Mouse (Mus musculus): ENCODE measurements around the gene Cacna1d. TPM values are rescaled to one million over a fixed set of nuclear protein-coding genes. Genes with fewer than 3 reads are reported as not detected.

Cacna1d gene
- total and polyA plus RNA-seq, 2 experiments from 2014 or later: 6.1 to 27.6 TPM

- H3K4me1 ChIP-seq (ENCODE audit: insufficient read depth, low read length): no peaks in the 10 kb centered on the region
- H3K9me3 ChIP-seq (ENCODE audit: low read length): no peaks in the 10 kb centered on the region
- DNase-seq (ENCODE audit: low spot score) (no peak), ATAC-seq (no peak)
- 85% methylated on average over 7 of the region's 7 CpGs for WGBS
- H3K27ac ChIP-seq: no peak overlapping the region
- H3K36me3 ChIP-seq (ENCODE audit: insufficient read depth, low read length): no peaks in the 10 kb centered on the region
- H3K27me3 ChIP-seq (ENCODE audit: insufficient read depth, low read length): no peaks in the 10 kb centered on the region
- no peak overlapping the region for H3K9ac ChIP-seq (replicated peaks; ENCODE audit: low read length)
- no peak overlapping the region for H3K4me3 ChIP-seq (ENCODE audit: low read length)
- H3K4me2 ChIP-seq (ENCODE audit: low read depth, low read length): no peak overlapping the region
- no peak for TF ChIP-seq CTCF (IDR thresholded peaks at IDR 0.05; ENCODE audit: low read depth)
These were observed 68.7 kb downstream of the Cacna1d start for GRCm38 (mm10) chr14:30422376-30423140.

GRCm38 (mm10) chr14:30419458-30419857, 71.8 kb downstream of the Cacna1d start:
- no peak overlapping the region for H3K4me2 ChIP-seq (ENCODE audit: low read depth, low read length)
- H3K9me3 ChIP-seq (ENCODE audit: low read length): no peaks in the 10 kb centered on the region
- no peak for TF ChIP-seq CTCF (IDR thresholded peaks at IDR 0.05; ENCODE audit: low read depth)
- 61% methylated on average over 7 of the region's 7 CpGs for WGBS
- H3K36me3 ChIP-seq (ENCODE audit: insufficient read depth, low read length): no peaks in the 10 kb centered on the region
- H3K27ac ChIP-seq: no peak overlapping the region
- ATAC-seq (no peak), DNase-seq (ENCODE audit: low spot score) (no peak)
- H3K4me1 ChIP-seq (ENCODE audit: insufficient read depth, low read length): no peaks in the 10 kb centered on the region
- H3K4me3 ChIP-seq (ENCODE audit: low read length): no peak overlapping the region
- H3K9ac ChIP-seq (replicated peaks; ENCODE audit: low read length): no peak overlapping the region
- H3K27me3 ChIP-seq (ENCODE audit: insufficient read depth, low read length): no peaks in the 10 kb centered on the region; the same call in 1 of the 2 replicates

- DNase-seq (ENCODE audit: low spot score): no peak
- no peak overlapping the region for H3K4me3 ChIP-seq (ENCODE audit: low read length)
- ATAC-seq: no peak
- no peak overlapping the region for H3K9ac ChIP-seq (replicated peaks; ENCODE audit: low read length)
- H3K9me3 ChIP-seq (ENCODE audit: low read length): no peaks in the 10 kb centered on the region
- H3K36me3 ChIP-seq (ENCODE audit: insufficient read depth, low read length): no peaks in the 10 kb centered on the region
- no peaks in the 10 kb centered on the region for H3K4me1 ChIP-seq (ENCODE audit: insufficient read depth, low read length)
- H3K27me3 ChIP-seq (ENCODE audit: insufficient read depth, low read length): no peaks in the 10 kb centered on the region; the same call in 1 of the 2 replicates
- no peak for TF ChIP-seq CTCF (IDR thresholded peaks at IDR 0.05; ENCODE audit: low read depth)
- WGBS: 71% methylated on average over 6 of the region's 6 CpGs
- no peak overlapping the region for H3K27ac ChIP-seq
- H3K4me2 ChIP-seq (ENCODE audit: low read depth, low read length): no peak overlapping the region
These were observed 72.2 kb downstream of the Cacna1d start for GRCm38 (mm10) chr14:30419046-30419445.

- WGBS: 83% methylated on average over 5 of the region's 5 CpGs
- TF ChIP-seq CTCF (IDR thresholded peaks at IDR 0.05; ENCODE audit: low read depth): no peak
- no peak overlapping the region for H3K27ac ChIP-seq
- no peaks in the 10 kb centered on the region for H3K9me3 ChIP-seq (ENCODE audit: low read length)
- ATAC-seq (no peak), DNase-seq (ENCODE audit: low spot score) (no peak)
- no peaks in the 10 kb centered on the region; the same call in 1 of the 2 replicates for H3K27me3 ChIP-seq (ENCODE audit: insufficient read depth, low read length)
- H3K4me3 ChIP-seq (ENCODE audit: low read length): no peak overlapping the region
- no peaks in the 10 kb centered on the region for H3K4me1 ChIP-seq (ENCODE audit: insufficient read depth, low read length)
- H3K9ac ChIP-seq (replicated peaks; ENCODE audit: low read length): no peak overlapping the region
- H3K36me3 ChIP-seq (ENCODE audit: insufficient read depth, low read length): no peaks in the 10 kb centered on the region
- no peak overlapping the region for H3K4me2 ChIP-seq (ENCODE audit: low read depth, low read length)
These were observed 75.4 kb downstream of the Cacna1d start for GRCm38 (mm10) chr14:30415830-30416229.

- no peak for TF ChIP-seq CTCF (IDR thresholded peaks at IDR 0.05; ENCODE audit: low read depth)
- H3K27me3 ChIP-seq (ENCODE audit: insufficient read depth, low read length): no peaks in the 10 kb centered on the region; the same call in 1 of the 2 replicates
- no peak overlapping the region for H3K4me3 ChIP-seq (ENCODE audit: low read length)
- H3K4me2 ChIP-seq (ENCODE audit: low read depth, low read length): no peak overlapping the region
- no peak overlapping the region for H3K9ac ChIP-seq (replicated peaks; ENCODE audit: low read length)
- H3K27ac ChIP-seq: no peak overlapping the region
- H3K9me3 ChIP-seq (ENCODE audit: low read length): no peaks in the 10 kb centered on the region
- no peaks in the 10 kb centered on the region for H3K4me1 ChIP-seq (ENCODE audit: insufficient read depth, low read length)
- ATAC-seq (no peak), DNase-seq (ENCODE audit: low spot score) (no peak)
- no peaks in the 10 kb centered on the region for H3K36me3 ChIP-seq (ENCODE audit: insufficient read depth, low read length)
- WGBS: 71% methylated on average over 2 of the region's 2 CpGs
These were observed 77.1 kb downstream of the Cacna1d start for GRCm38 (mm10) chr14:30414131-30414530.

- no peak for ATAC-seq
- 84% methylated on average over 4 of the region's 4 CpGs for WGBS
- no peaks in the 10 kb centered on the region for H3K4me1 ChIP-seq (ENCODE audit: insufficient read depth, low read length)
- no peak overlapping the region for H3K4me3 ChIP-seq (ENCODE audit: low read length)
- no peak for DNase-seq (ENCODE audit: low spot score)
- no peak overlapping the region for H3K9ac ChIP-seq (replicated peaks; ENCODE audit: low read length)
- no peak for TF ChIP-seq CTCF (IDR thresholded peaks at IDR 0.05; ENCODE audit: low read depth)
- no peaks in the 10 kb centered on the region for H3K9me3 ChIP-seq (ENCODE audit: low read length)
- no peaks in the 10 kb centered on the region for H3K27me3 ChIP-seq (ENCODE audit: insufficient read depth, low read length)
- H3K27ac ChIP-seq: no peak overlapping the region
- no peak overlapping the region for H3K4me2 ChIP-seq (ENCODE audit: low read depth, low read length)
- no peaks in the 10 kb centered on the region for H3K36me3 ChIP-seq (ENCODE audit: insufficient read depth, low read length)
These were observed 81.9 kb downstream of the Cacna1d start for GRCm38 (mm10) chr14:30409331-30409730.

Measured in hindbrain, postnatal 0 days (tissue).